Mouse (Mus musculus) liver, embryonic 15.5 days (tissue): ENCODE results near the gene Ncbp2. TPM values are rescaled to one million over a fixed set of nuclear protein-coding genes. Genes with fewer than 3 reads are reported as not detected.

Source experiments
- ATAC-seq: fragments of 200-750 bp; cut with Nextera tagmentation; 2 replicates; pipeline ENCODE4 v1.8.0; 2017; ENCODE audit warnings: moderate number of reproducible peaks, mild to moderate bottlenecking, moderate library complexity; ENCODE audit not compliant: insufficient read depth
- H3K27ac ChIP-seq: fragments of 300-500 bp; sonication (generic); replicated peaks from 2 replicates; pipeline ENCODE4 v1.5.1; 2015; ENCODE audit warnings: mild to moderate bottlenecking, inconsistent platforms
- H3K27me3 ChIP-seq: fragments of 300-500 bp; sonication (generic); 2 replicates; pipeline ENCODE4 v1.6.1; 2015; ENCODE audit warnings: mild to moderate bottlenecking, inconsistent platforms
- H3K36me3 ChIP-seq: fragments of 300-500 bp; sonication (generic); replicated peaks from 2 replicates; pipeline ENCODE4 v1.6.1; 2015; ENCODE audit warnings: moderate library complexity, mild to moderate bottlenecking, inconsistent platforms
- H3K4me1 ChIP-seq: fragments of 300-500 bp; sonication (generic); replicated peaks from 2 replicates; pipeline ENCODE4 v1.6.1; 2015; ENCODE audit warnings: inconsistent platforms
- H3K4me2 ChIP-seq: fragments of 300-500 bp; sonication (generic); 2 replicates; pipeline ENCODE4 v1.6.1; 2015; ENCODE audit warnings: moderate library complexity, mild to moderate bottlenecking, inconsistent platforms
- H3K4me3 ChIP-seq: fragments of 300-500 bp; sonication (generic); replicated peaks from 2 replicates; pipeline ENCODE4 v1.5.1; 2015; ENCODE audit warnings: mild to moderate bottlenecking, inconsistent platforms
- H3K9ac ChIP-seq: fragments of 300-500 bp; sonication (generic); 2 replicates; pipeline ENCODE4 v1.6.1; 2015; ENCODE audit warnings: moderate library complexity, mild to moderate bottlenecking, inconsistent platforms
- H3K9me3 ChIP-seq: fragments of 300-500 bp; sonication (generic); replicated peaks from 2 replicates; pipeline ENCODE4 v1.6.1; 2016; ENCODE audit warnings: inconsistent platforms
- WGBS: fragments of 180-500 bp; shearing (Covaris S2); methylation state at CpG from one replicate; pipeline ENCODE4 v1.1.7; 2015; ENCODE audit warnings: mixed read lengths; ENCODE audit not compliant: insufficient replicate concordance; 5-methylcytosine and 5-hydroxymethylcytosine counted together
- polyA plus RNA-seq: library from polyadenylated mRNA; unstranded; fragments of >200 nt; fragmentation: Nextera tagmentation; extraction: Ambion mirVana; gene quantifications from 2 replicates; pipeline ENCODE4 v1.2.1, GENCODE M21; 2015

Gene Ncbp2
- polyA plus RNA-seq, 1 experiment from 2014 or later, result 28.3 TPM

DNA sequence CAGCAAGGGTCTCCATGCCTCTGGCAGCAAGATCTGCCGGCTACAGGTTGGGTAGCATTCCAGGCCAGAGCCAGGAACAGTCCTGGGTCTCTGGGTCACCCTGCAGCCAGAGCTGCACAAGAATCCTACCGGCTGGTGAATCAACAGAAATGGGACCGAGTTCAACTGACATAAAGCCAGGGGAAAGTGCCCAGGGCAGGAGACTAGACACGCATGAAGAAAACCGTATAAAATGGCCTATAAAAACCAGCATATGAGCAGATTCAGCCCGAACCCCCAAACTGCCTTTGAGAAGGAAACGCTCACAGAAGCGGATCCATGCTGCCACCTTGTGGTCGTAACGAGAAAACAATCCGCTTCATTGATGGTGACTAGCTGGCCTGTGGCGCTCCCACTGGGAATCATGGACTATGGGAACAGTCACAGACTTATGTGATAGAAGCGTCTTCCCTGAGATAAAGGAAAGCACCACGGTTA, 30.0 kb upstream of the Ncbp2 start:
- no peak overlapping the region for H3K9ac ChIP-seq
- no peaks in the 10 kb centered on the region; the same call in 1 of the 2 replicates for H3K27me3 ChIP-seq
- H3K27ac ChIP-seq, result no peak overlapping the region
- H3K4me2 ChIP-seq, result peak overlapping the region; percentile 48
- peaks cover 4% of the 10 kb centered on the region for H3K4me1 ChIP-seq
- H3K36me3 ChIP-seq, result no peaks in the 10 kb centered on the region
- 5% methylated on average over 14 of the region's 14 CpGs for WGBS
- ATAC-seq, result no peak
- no peak overlapping the region for H3K4me3 ChIP-seq
- no peaks in the 10 kb centered on the region for H3K9me3 ChIP-seq

GRCm38 (mm10) chr16:31924368-31924767, 23.9 kb upstream of the Ncbp2 start:
- ATAC-seq, result no peak
- 64% methylated on average over 6 of the region's 6 CpGs for WGBS
- no peaks in the 10 kb centered on the region for H3K9me3 ChIP-seq
- H3K36me3 ChIP-seq, result no peaks in the 10 kb centered on the region
- no peak overlapping the region for H3K27ac ChIP-seq
- H3K27me3 ChIP-seq, result no peaks in the 10 kb centered on the region
- H3K4me3 ChIP-seq, result no peak overlapping the region
- no peak overlapping the region for H3K9ac ChIP-seq
- H3K4me2 ChIP-seq, result no peak overlapping the region
- H3K4me1 ChIP-seq, result no peaks in the 10 kb centered on the region

GRCm38 (mm10) chr16:31926091-31926490, 22.2 kb upstream of the Ncbp2 start:
- H3K4me3 ChIP-seq, result no peak overlapping the region
- H3K9me3 ChIP-seq, result no peaks in the 10 kb centered on the region
- 64% methylated on average over 6 of the region's 6 CpGs for WGBS
- H3K9ac ChIP-seq, result no peak overlapping the region
- no peak overlapping the region for H3K27ac ChIP-seq
- H3K36me3 ChIP-seq, result no peaks in the 10 kb centered on the region
- H3K4me1 ChIP-seq, result no peaks in the 10 kb centered on the region
- peaks cover 9% of the 10 kb centered on the region; the same call in 1 of the 2 replicates for H3K27me3 ChIP-seq
- H3K4me2 ChIP-seq, result no peak overlapping the region
- no peak for ATAC-seq

- 65% methylated on average over 13 of the region's 13 CpGs for whole genome bisulfite sequencing
- ATAC-seq, result no peak
These were observed 21.6 kb upstream of the Ncbp2 start for GRCm38 (mm10) chr16:31926547-31927182.

DNA sequence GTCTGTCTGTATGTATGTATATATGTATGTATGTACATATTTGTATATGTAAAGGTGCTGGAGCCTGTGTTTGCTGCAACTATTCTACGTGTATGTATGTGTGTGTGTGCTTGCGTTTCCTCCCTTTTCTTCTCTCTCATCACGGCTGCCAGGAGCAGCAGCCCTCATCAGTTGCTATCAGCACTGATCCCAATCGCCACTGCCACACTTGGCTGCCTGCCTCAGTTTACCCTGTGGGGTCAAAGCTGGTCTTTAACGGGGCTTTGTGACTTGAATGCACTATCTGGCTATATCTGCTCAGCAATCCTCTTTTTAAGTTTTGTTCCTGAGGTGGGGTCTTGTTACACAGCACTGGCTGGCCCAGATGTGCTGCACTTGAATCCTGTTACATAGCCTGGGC, 20.9 kb upstream of the Ncbp2 start:
- Histone ChIP-seq H3K9me3 (no peaks in the 10 kb centered on the region), H3K9ac (no peak overlapping the region), H3K4me2 (no peak overlapping the region), H3K27ac (no peak overlapping the region), H3K27me3 (peaks cover 22% of the 10 kb centered on the region), H3K4me3 (no peak overlapping the region), H3K4me1 (no peaks in the 10 kb centered on the region), H3K36me3 (no peaks in the 10 kb centered on the region)
- 59% methylated on average over 5 of the region's 5 CpGs for WGBS
- no peak for ATAC-seq

More at GRCm38 (mm10) chr16:31926547-31927182, 21.6 kb upstream of the Ncbp2 start:
- Histone ChIP-seq H3K9ac (no peak overlapping the region), H3K27me3 (peaks cover 15% of the 10 kb centered on the region), H3K4me3 (no peak overlapping the region), H3K4me2 (no peak overlapping the region), H3K27ac (no peak overlapping the region), H3K9me3 (no peaks in the 10 kb centered on the region), H3K4me1 (no peaks in the 10 kb centered on the region), H3K36me3 (no peaks in the 10 kb centered on the region)

DNA sequence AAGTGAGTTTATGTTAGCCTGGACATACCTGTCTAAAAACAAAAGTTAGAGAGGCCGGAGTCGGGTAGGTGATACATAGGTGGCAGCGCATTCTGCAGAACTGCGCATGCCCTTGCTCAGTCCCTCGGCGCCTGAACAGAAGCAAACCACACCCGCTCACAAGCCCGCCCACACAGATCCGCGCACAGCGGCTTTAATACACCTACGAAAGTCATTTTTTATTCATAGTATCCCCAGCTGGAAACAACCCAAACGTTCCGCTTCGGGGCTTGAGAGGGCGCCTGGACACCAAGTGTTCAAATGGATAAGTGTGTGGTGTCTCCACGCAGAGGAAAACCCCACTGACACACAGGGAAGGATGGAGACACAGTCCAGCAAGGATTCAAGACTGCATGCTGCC, 17.0 kb upstream of the Ncbp2 start:
- no peak overlapping the region for H3K4me3 ChIP-seq
- no peak overlapping the region for H3K27ac ChIP-seq
- no peak overlapping the region for H3K4me2 ChIP-seq
- H3K36me3 ChIP-seq, result no peaks in the 10 kb centered on the region
- ATAC-seq, result no peak
- peaks cover 62% of the 10 kb centered on the region for H3K27me3 ChIP-seq
- H3K4me1 ChIP-seq, result peaks cover 17% of the 10 kb centered on the region
- 59% methylated on average over 17 of the region's 17 CpGs for WGBS
- H3K9me3 ChIP-seq, result no peaks in the 10 kb centered on the region
- H3K9ac ChIP-seq, result no peak overlapping the region

DNA sequence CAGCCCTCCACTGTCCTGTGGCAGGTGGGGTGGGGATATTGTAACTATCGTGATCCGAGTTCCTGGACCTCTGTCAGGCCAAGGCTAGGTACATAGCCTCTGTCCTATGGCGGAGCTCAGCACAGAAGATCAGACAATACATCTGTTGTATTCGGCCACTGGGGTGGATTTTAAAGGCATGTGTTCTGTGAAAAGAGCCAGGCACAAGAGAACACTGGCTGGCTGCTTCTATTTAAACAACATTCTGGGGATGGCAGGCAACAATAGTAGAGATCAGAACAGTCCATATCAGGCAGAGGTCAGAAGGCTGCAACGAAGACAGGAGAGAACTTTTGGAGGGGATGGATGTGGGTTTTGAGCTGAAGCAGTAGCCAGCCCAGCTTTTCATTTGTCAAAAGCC, 16.1 kb upstream of the Ncbp2 start:
- Histone ChIP-seq H3K9ac (no peak overlapping the region), H3K27ac (no peak overlapping the region), H3K36me3 (no peaks in the 10 kb centered on the region), H3K4me2 (no peak overlapping the region), H3K4me3 (no peak overlapping the region), H3K4me1 (peaks cover 17% of the 10 kb centered on the region), H3K9me3 (no peaks in the 10 kb centered on the region), H3K27me3 (peaks cover 70% of the 10 kb centered on the region)
- ATAC-seq, result no peak
- 52% methylated on average over 5 of the region's 5 CpGs for WGBS

GRCm38 (mm10) chr16:31932840-31933697, 15.2 kb upstream of the Ncbp2 start:
- no peak overlapping the region for H3K27ac ChIP-seq
- peak overlapping the region; percentile 54 for H3K4me3 ChIP-seq
- no peaks in the 10 kb centered on the region for H3K9me3 ChIP-seq
- peaks cover 17% of the 10 kb centered on the region for H3K4me1 ChIP-seq
- no peak overlapping the region; the same call in 1 of the 2 replicates for H3K9ac ChIP-seq
- no peaks in the 10 kb centered on the region for H3K36me3 ChIP-seq
- ATAC-seq, result peak; percentile 37; the same call in 1 of the 2 replicates
- 1% methylated on average over 50 of the region's 50 CpGs for WGBS
- H3K27me3 ChIP-seq, result peaks cover 70% of the 10 kb centered on the region
- H3K4me2 ChIP-seq, result peak overlapping the region; percentile 82

GRCm38 (mm10) chr16:31933751-31934549, 14.4 kb upstream of the Ncbp2 start, which contains the start of gene Pigz:
Gene Pigz, plus strand, starts transcription at chr16:31933851.
- H3K4me1 ChIP-seq, result peaks cover 17% of the 10 kb centered on the region
- ATAC-seq, result no peak
- no peak within 1 kb of the TSS for H3K27ac ChIP-seq
- H3K9ac ChIP-seq, result no peak within 1 kb of the TSS; the same call in 1 of the 2 replicates
- H3K27me3 ChIP-seq, result peaks cover 70% of the 10 kb centered on the region
- H3K9me3 ChIP-seq, result no peaks in the 10 kb centered on the region
- H3K4me3 ChIP-seq, result peak within 1 kb of the TSS; percentile 54
- 9% methylated on average over 42 of the region's 42 CpGs for WGBS
- H3K4me2 ChIP-seq, result peak within 1 kb of the TSS; percentile 82
- no peaks in the 10 kb centered on the region for H3K36me3 ChIP-seq

- Histone ChIP-seq H3K4me2 (peak overlapping the region; percentile 50), H3K27me3 (peaks cover 70% of the 10 kb centered on the region), H3K4me3 (0 out of 2 replicates have a peak overlapping the region, but pooled peaks have one; percentile 14), H3K27ac (no peak overlapping the region), H3K9ac (no peak overlapping the region), H3K4me1 (peaks cover 17% of the 10 kb centered on the region), H3K9me3 (no peaks in the 10 kb centered on the region), H3K36me3 (no peaks in the 10 kb centered on the region)
- no peak for ATAC-seq
- 28% methylated on average over 13 of the region's 13 CpGs for WGBS
These were observed 13.7 kb upstream of the Ncbp2 start for GRCm38 (mm10) chr16:31934550-31935010.
